Mouse (Mus musculus) heart, embryonic 12.5 days (tissue): Measurements from ENCODE around the gene Ints3. TPM values are rescaled to one million over a fixed set of nuclear protein-coding genes. Genes with fewer than 3 reads are reported as not detected.
"Not testable (repeated sequence)": the region's sequence is repeated elsewhere in the genome, so short reads cannot be mapped to it uniquely, and the experiment has no call there.

Experiments
- ATAC-seq: fragments of 200-750 bp; cut with Nextera tagmentation; 2 replicates; pipeline ENCODE4 v1.8.0; 2017; ENCODE audit warnings: moderate TSS enrichment, moderate library complexity; ENCODE audit not compliant: insufficient number of reproducible peaks, low FRiP score
- H3K27ac ChIP-seq: fragments of 300-500 bp; sonication (generic); 2 replicates; pipeline ENCODE4 v1.5.1; 2016; ENCODE audit warnings: mild to moderate bottlenecking, moderate library complexity; ENCODE audit not compliant: poor library complexity, severe bottlenecking
- H3K27me3 ChIP-seq: fragments of 300-500 bp; sonication (generic); replicated peaks from 2 replicates; pipeline ENCODE4 v1.6.1; 2016; ENCODE audit warnings: mild to moderate bottlenecking, moderate library complexity
- H3K36me3 ChIP-seq: fragments of 300-500 bp; sonication (generic); 2 replicates; pipeline ENCODE4 v1.6.1; 2016; ENCODE audit warnings: mild to moderate bottlenecking, moderate library complexity
- H3K4me1 ChIP-seq: fragments of 300-500 bp; sonication (generic); replicated peaks from 2 replicates; pipeline ENCODE4 v1.6.1; 2016; ENCODE audit warnings: mild to moderate bottlenecking
- H3K4me2 ChIP-seq: fragments of 300-500 bp; sonication (generic); 2 replicates; pipeline ENCODE4 v1.6.1; 2016; ENCODE audit warnings: mild to moderate bottlenecking, moderate library complexity
- H3K4me3 ChIP-seq: fragments of 300-500 bp; sonication (generic); 2 replicates; pipeline ENCODE4 v1.5.1; 2016; ENCODE audit warnings: mild to moderate bottlenecking
- H3K9ac ChIP-seq: fragments of 300-500 bp; sonication (generic); 2 replicates; pipeline ENCODE4 v1.6.1; 2016; ENCODE audit warnings: mild to moderate bottlenecking, moderate library complexity
- H3K9me3 ChIP-seq: fragments of 300-500 bp; sonication (generic); replicated peaks from 2 replicates; pipeline ENCODE4 v1.6.1; 2016; ENCODE audit warnings: mild to moderate bottlenecking, moderate library complexity
- WGBS: fragments of 180-500 bp; shearing (Covaris S2); methylation state at CpG from one replicate; pipeline ENCODE4 v1.1.7; 2016; 5-methylcytosine and 5-hydroxymethylcytosine counted together
- polyA plus RNA-seq: library from polyadenylated mRNA; unstranded; fragments of >200 nt; fragmentation: Nextera tagmentation; extraction: Ambion mirVana; gene quantifications from 2 replicates; pipeline ENCODE4 v1.2.1, GENCODE M21; 2016

The Ints3 gene
- polyA plus RNA-seq, 1 experiment from 2014 or later = 32.2 TPM

- no peaks in the 10 kb centered on the region for H3K27me3 ChIP-seq
- H3K4me1 ChIP-seq = 0 out of 2 replicates have a peak, but pooled peaks cover 4% of the 10 kb centered on the region
- 78% methylated on average over 7 of the region's 7 CpGs for WGBS
- peaks cover 79% of the 10 kb centered on the region for H3K36me3 ChIP-seq
- no peak overlapping the region for H3K9ac ChIP-seq
- no peak for ATAC-seq
- no peak overlapping the region for H3K27ac ChIP-seq
- H3K4me3 ChIP-seq = no peak overlapping the region
- H3K9me3 ChIP-seq = no peaks in the 10 kb centered on the region
- H3K4me2 ChIP-seq = no peak overlapping the region
Measured at GRCm38 (mm10) chr3:90357959-90358358, 75.5 kb downstream of the Ints3 start.

GRCm38 (mm10) chr3:90347847-90348246 is 85.6 kb downstream of the Ints3 start:
- Histone ChIP-seq H3K4me1 (no peaks in the 10 kb centered on the region), H3K9me3 (no peaks in the 10 kb centered on the region), H3K36me3 (peaks cover 62% of the 10 kb centered on the region), H3K4me2 (no peak overlapping the region), H3K9ac (no peak overlapping the region), H3K4me3 (no peak overlapping the region), H3K27ac (no peak overlapping the region), H3K27me3 (no peaks in the 10 kb centered on the region)
- 93% methylated on average over 4 of the region's 4 CpGs for WGBS
- no peak for ATAC-seq

GRCm38 (mm10) chr3:90342853-90343252 is 90.6 kb downstream of the Ints3 start:
- H3K27ac ChIP-seq, ATAC-seq, H3K9ac ChIP-seq, H3K4me3 ChIP-seq, H3K27me3 ChIP-seq, H3K4me2 ChIP-seq, H3K9me3 ChIP-seq, H3K4me1 ChIP-seq: not testable (repeated sequence)
- 67% methylated on average over 2 of the region's 2 CpGs for WGBS
- H3K36me3 ChIP-seq = peaks cover 39% of the 10 kb centered on the region

Other genes with a start within 250 kb of the Ints3 start
- 771 and 793 TPM in 2 replicates for gene Rps27, start 220.0 kb downstream of the Ints3 start, polyA plus RNA-seq
- 26.8 and 28.0 TPM in 2 replicates for gene Rab13, start 219.9 kb downstream of the Ints3 start, polyA plus RNA-seq
- 83.0 and 84.3 TPM in 2 replicates for gene Jtb, start 202.0 kb downstream of the Ints3 start, polyA plus RNA-seq
- 2.3 TPM in 2 replicates for gene Creb3l4, start 190.1 kb downstream of the Ints3 start, polyA plus RNA-seq
- 63.5 and 67.8 TPM in 2 replicates for gene Slc39a1, start 185.4 kb downstream of the Ints3 start, polyA plus RNA-seq
- 14.6 and 18.7 TPM in 2 replicates for gene Crtc2, start 179.5 kb downstream of the Ints3 start, polyA plus RNA-seq
- gene Dennd4b, start 168.4 kb downstream of the Ints3 start, polyA plus RNA-seq = 6.1 and 8.2 TPM in 2 replicates
- gene Gatad2b, start 140.4 kb downstream of the Ints3 start, polyA plus RNA-seq = 8.5 and 10.0 TPM in 2 replicates
- gene Slc27a3, start 43.7 kb downstream of the Ints3 start, polyA plus RNA-seq = 9.9 and 10.3 TPM in 2 replicates
- 8.2 and 8.9 TPM in 2 replicates for gene Npr1, start 32.2 kb upstream of the Ints3 start, polyA plus RNA-seq
- gene Ilf2, start 42.5 kb upstream of the Ints3 start, polyA plus RNA-seq = 135 and 137 TPM in 2 replicates
- gene Snapin, start 57.4 kb upstream of the Ints3 start, polyA plus RNA-seq = 72.9 and 75.3 TPM in 2 replicates
- gene Chtop, start 75.9 kb upstream of the Ints3 start, polyA plus RNA-seq = 113 and 114 TPM in 2 replicates
- 145 and 148 TPM in 2 replicates for gene S100a1, start 80.8 kb upstream of the Ints3 start, polyA plus RNA-seq
- gene S100a13, start 80.8 kb upstream of the Ints3 start, polyA plus RNA-seq = 71.4 and 74.1 TPM in 2 replicates
- not detected in 2 replicates for gene S100a14, start 93.2 kb upstream of the Ints3 start, polyA plus RNA-seq
- gene S100a16, start 103.6 kb upstream of the Ints3 start, polyA plus RNA-seq = 30.6 and 31.9 TPM in 2 replicates
- 0.30 and 0.55 TPM in 2 replicates for gene S100a3, start 127.0 kb upstream of the Ints3 start, polyA plus RNA-seq
- not detected in 2 replicates for gene S100a2, start 156.6 kb upstream of the Ints3 start, polyA plus RNA-seq
- not detected in 2 replicates for gene Gm42674, start 168.3 kb upstream of the Ints3 start, polyA plus RNA-seq
- 1.9 and 2.1 TPM in 2 replicates for gene S100a4, start 170.1 kb upstream of the Ints3 start, polyA plus RNA-seq
- gene S100a5, start 174.9 kb upstream of the Ints3 start, polyA plus RNA-seq = not detected in 2 replicates
- gene S100a6, start 179.3 kb upstream of the Ints3 start, polyA plus RNA-seq = 36.1 and 38.4 TPM in 2 replicates
- 0.18 TPM in 1 of 2 replicates, not detected in the other for gene S100a7a, start 220.4 kb upstream of the Ints3 start, polyA plus RNA-seq
- 2.1 and 4.5 TPM in 2 replicates for gene S100a8, start 235.4 kb upstream of the Ints3 start, polyA plus RNA-seq